Mouse (Mus musculus): ENCODE results near the gene Bst1.

DNA sequence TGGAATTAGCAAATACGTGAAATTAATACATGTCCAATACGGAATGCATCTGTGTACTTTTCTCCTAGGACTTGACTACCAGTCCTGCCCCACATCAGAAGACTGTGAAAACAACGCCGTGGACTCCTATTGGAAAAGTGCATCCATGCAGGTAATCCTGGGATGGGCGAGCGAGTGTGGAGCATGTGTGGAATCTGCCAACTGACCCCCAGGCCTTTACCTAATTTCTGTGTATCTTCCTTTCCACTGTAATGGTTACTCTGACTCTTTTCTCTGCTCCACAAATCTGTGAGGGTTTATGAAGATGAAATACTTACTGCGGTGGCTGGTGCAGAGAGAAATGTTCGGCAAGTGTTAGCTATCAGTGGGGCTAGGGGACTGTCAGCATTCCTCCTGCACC is 3.5 kb downstream of the Bst1 start:
- TF ChIP-seq CTCF (IDR thresholded peaks at IDR 0.05; ENCODE audit: extremely low read depth, insufficient read depth, insufficient read length, insufficient replicate concordance) (no peak), POLR2A (IDR thresholded peaks at IDR 0.05; ENCODE audit: low read depth, low read length) (no peak)

All from spleen, adult 2 months (tissue).